Mouse (Mus musculus): ENCODE results near the gene Dnajc28. TPM values are rescaled to one million over a fixed set of nuclear protein-coding genes. Genes with fewer than 3 reads are reported as not detected.
"Not testable (repeated sequence)": the region's sequence is repeated elsewhere in the genome, so short reads cannot be mapped to it uniquely, and the experiment has no call there.

Dnajc28 gene
- polyA plus RNA-seq, 1 experiment from 2014 or later: 7.8 TPM

- Histone ChIP-seq H3K36me3 (peaks cover 14% of the 10 kb centered on the region), H3K27ac (replicated peaks) (peak within 1 kb of the TSS; percentile 98), H3K4me2 (replicated peaks) (peak within 1 kb of the TSS; percentile 94), H3K27me3 (no peaks in the 10 kb centered on the region), H3K9me3 (no peaks in the 10 kb centered on the region), H3K9ac (replicated peaks) (peak within 1 kb of the TSS; percentile 84), H3K4me1 (peaks cover 17% of the 10 kb centered on the region), H3K4me3 (peak within 1 kb of the TSS; percentile 85)
- under 1% methylated on average over 69 of the region's 70 CpGs for WGBS
- ATAC-seq (ENCODE audit: low FRiP score, low read depth): peak; percentile 96
These were observed 28.8 kb upstream of the Dnajc28 start, which contains the start of gene Son for GRCm38 (mm10) chr16:91647461-91648219. Son (plus strand) TSS chr16:91647506.

GRCm38 (mm10) chr16:91646681-91647419 is 28.0 kb upstream of the Dnajc28 start, which contains the start of gene Gart:
Gart (minus strand) TSS chr16:91646952.
- ATAC-seq (ENCODE audit: low FRiP score, low read depth): peak; percentile 89
- peak within 1 kb of the TSS; percentile 94 for H3K4me2 ChIP-seq (replicated peaks)
- H3K9me3 ChIP-seq: no peaks in the 10 kb centered on the region
- H3K36me3 ChIP-seq: peaks cover 14% of the 10 kb centered on the region
- H3K4me1 ChIP-seq: peaks cover 15% of the 10 kb centered on the region
- H3K27ac ChIP-seq (replicated peaks): peak within 1 kb of the TSS; percentile 98
- H3K27me3 ChIP-seq: no peaks in the 10 kb centered on the region
- peak within 1 kb of the TSS; percentile 84 for H3K9ac ChIP-seq (replicated peaks)
- H3K4me3 ChIP-seq: peak within 1 kb of the TSS; percentile 85
- WGBS: under 1% methylated on average over 59 of the region's 59 CpGs

- ATAC-seq (ENCODE audit: low FRiP score, low read depth): no peak
- Histone ChIP-seq H3K4me3 (peak overlapping the region; percentile 85), H3K9me3 (no peaks in the 10 kb centered on the region), H3K4me2 (replicated peaks) (peak overlapping the region; percentile 94), H3K27ac (replicated peaks) (peak overlapping the region; percentile 98), H3K27me3 (no peaks in the 10 kb centered on the region), H3K9ac (replicated peaks) (peak overlapping the region; percentile 78), H3K4me1 (peaks cover 15% of the 10 kb centered on the region), H3K36me3 (peaks cover 18% of the 10 kb centered on the region)
- WGBS: under 1% methylated on average over 11 of the region's 11 CpGs
These were observed 27.3 kb upstream of the Dnajc28 start for GRCm38 (mm10) chr16:91645995-91646602.

- Histone ChIP-seq H3K36me3 (peaks cover 24% of the 10 kb centered on the region), H3K4me1 (peaks cover 15% of the 10 kb centered on the region)
- not testable (repeated sequence) for H3K27ac ChIP-seq (replicated peaks); H3K9ac ChIP-seq (replicated peaks); ATAC-seq (ENCODE audit: low FRiP score, low read depth); H3K27me3 ChIP-seq; H3K9me3 ChIP-seq; H3K4me3 ChIP-seq; H3K4me2 ChIP-seq (replicated peaks)
- no CpG with 5 or more reads among the region's 2 CpGs for WGBS
These were observed 26.6 kb upstream of the Dnajc28 start for GRCm38 (mm10) chr16:91645420-91645819.

- ATAC-seq (ENCODE audit: low FRiP score, low read depth): no peak
- Histone ChIP-seq H3K27ac (replicated peaks) (no peak overlapping the region), H3K4me2 (replicated peaks) (no peak overlapping the region), H3K4me3 (no peak overlapping the region), H3K9me3 (no peaks in the 10 kb centered on the region), H3K27me3 (no peaks in the 10 kb centered on the region), H3K4me1 (peaks cover 15% of the 10 kb centered on the region), H3K36me3 (peaks cover 29% of the 10 kb centered on the region), H3K9ac (replicated peaks) (no peak overlapping the region)
- WGBS: 85% methylated on average over 2 of the region's 2 CpGs
These were observed 26.1 kb upstream of the Dnajc28 start for GRCm38 (mm10) chr16:91644901-91645300.

GRCm38 (mm10) chr16:91640171-91640570 is 21.3 kb upstream of the Dnajc28 start:
- ATAC-seq (ENCODE audit: low FRiP score, low read depth): no peak
- peaks cover 76% of the 10 kb centered on the region for H3K36me3 ChIP-seq

GRCm38 (mm10) chr16:91639636-91640035 is 20.8 kb upstream of the Dnajc28 start:
- no peak overlapping the region for H3K4me3 ChIP-seq
- 95% methylated on average over 2 of the region's 2 CpGs for WGBS
- H3K27ac ChIP-seq (replicated peaks): no peak overlapping the region
- H3K27me3 ChIP-seq: no peaks in the 10 kb centered on the region
- H3K4me1 ChIP-seq: 0 out of 2 replicates have a peak, but pooled peaks cover 1% of the 10 kb centered on the region
- peaks cover 80% of the 10 kb centered on the region for H3K36me3 ChIP-seq
- ATAC-seq (ENCODE audit: low FRiP score, low read depth): no peak
- no peak overlapping the region for H3K9ac ChIP-seq (replicated peaks)
- H3K4me2 ChIP-seq (replicated peaks): no peak overlapping the region
- no peaks in the 10 kb centered on the region for H3K9me3 ChIP-seq

More at GRCm38 (mm10) chr16:91640171-91640570, 21.3 kb upstream of the Dnajc28 start:
- no peaks in the 10 kb centered on the region for H3K9me3 ChIP-seq
- H3K4me1 ChIP-seq: 0 out of 2 replicates have a peak, but pooled peaks cover 5% of the 10 kb centered on the region
- WGBS: 96% methylated on average over 8 of the region's 8 CpGs
- H3K4me2 ChIP-seq (replicated peaks): no peak overlapping the region
- no peak overlapping the region for H3K27ac ChIP-seq (replicated peaks)
- no peak overlapping the region for H3K4me3 ChIP-seq
- H3K27me3 ChIP-seq: no peaks in the 10 kb centered on the region
- no peak overlapping the region for H3K9ac ChIP-seq (replicated peaks)

- no peak overlapping the region for H3K9ac ChIP-seq (replicated peaks)
- peaks cover 80% of the 10 kb centered on the region for H3K36me3 ChIP-seq
- WGBS: 93% methylated on average over 5 of the region's 5 CpGs
- H3K27ac ChIP-seq (replicated peaks): no peak overlapping the region
- no peak overlapping the region for H3K4me2 ChIP-seq (replicated peaks)
- H3K4me3 ChIP-seq: no peak overlapping the region
- no peaks in the 10 kb centered on the region for H3K27me3 ChIP-seq
- no peaks in the 10 kb centered on the region for H3K4me1 ChIP-seq
- H3K9me3 ChIP-seq: no peaks in the 10 kb centered on the region
- no peak for ATAC-seq (ENCODE audit: low FRiP score, low read depth)
These were observed 20.3 kb upstream of the Dnajc28 start for GRCm38 (mm10) chr16:91639161-91639560.

- Histone ChIP-seq H3K27ac (replicated peaks) (no peak overlapping the region), H3K4me2 (replicated peaks) (no peak overlapping the region), H3K4me3 (no peak overlapping the region), H3K27me3 (no peaks in the 10 kb centered on the region), H3K4me1 (no peaks in the 10 kb centered on the region), H3K9me3 (no peaks in the 10 kb centered on the region), H3K9ac (replicated peaks) (no peak overlapping the region), H3K36me3 (peaks cover 91% of the 10 kb centered on the region)
- 96% methylated on average over 12 of the region's 12 CpGs for WGBS
- ATAC-seq (ENCODE audit: low FRiP score, low read depth): no peak
These were observed 14.8 kb upstream of the Dnajc28 start for GRCm38 (mm10) chr16:91633641-91634040.

- H3K36me3 ChIP-seq: peaks cover 91% of the 10 kb centered on the region
- H3K27me3 ChIP-seq: no peaks in the 10 kb centered on the region
- no peak overlapping the region for H3K4me3 ChIP-seq
- no peaks in the 10 kb centered on the region for H3K9me3 ChIP-seq
- no peaks in the 10 kb centered on the region for H3K4me1 ChIP-seq
- H3K9ac ChIP-seq (replicated peaks): no peak overlapping the region
- 94% methylated on average over 7 of the region's 7 CpGs for WGBS
- ATAC-seq (ENCODE audit: low FRiP score, low read depth): no peak
- H3K4me2 ChIP-seq (replicated peaks): no peak overlapping the region
- H3K27ac ChIP-seq (replicated peaks): no peak overlapping the region
These were observed 14.1 kb upstream of the Dnajc28 start for GRCm38 (mm10) chr16:91632940-91633339.

GRCm38 (mm10) chr16:91632439-91632838 is 13.6 kb upstream of the Dnajc28 start:
- Histone ChIP-seq H3K9ac (replicated peaks) (no peak overlapping the region), H3K27me3 (no peaks in the 10 kb centered on the region), H3K4me3 (no peak overlapping the region), H3K27ac (replicated peaks) (no peak overlapping the region), H3K36me3 (peaks cover 91% of the 10 kb centered on the region), H3K9me3 (no peaks in the 10 kb centered on the region), H3K4me2 (replicated peaks) (no peak overlapping the region), H3K4me1 (no peaks in the 10 kb centered on the region)
- 93% methylated on average over 5 of the region's 5 CpGs for WGBS
- no peak for ATAC-seq (ENCODE audit: low FRiP score, low read depth)

- WGBS: 76% methylated on average over 1 of the region's 1 CpGs
- no peaks in the 10 kb centered on the region for H3K27me3 ChIP-seq
- no peak overlapping the region for H3K4me2 ChIP-seq (replicated peaks)
- H3K4me1 ChIP-seq: no peaks in the 10 kb centered on the region
- ATAC-seq (ENCODE audit: low FRiP score, low read depth): no peak
- no peak overlapping the region for H3K9ac ChIP-seq (replicated peaks)
- peaks cover 91% of the 10 kb centered on the region for H3K36me3 ChIP-seq
- H3K9me3 ChIP-seq: no peaks in the 10 kb centered on the region
- H3K27ac ChIP-seq (replicated peaks): no peak overlapping the region
- no peak overlapping the region for H3K4me3 ChIP-seq
These were observed 11.8 kb upstream of the Dnajc28 start for GRCm38 (mm10) chr16:91630584-91630983.

Measured in midbrain, embryonic 12.5 days (tissue).